Mouse (Mus musculus): ENCODE measurements around the gene E330009J07Rik. TPM values are rescaled to one million over a fixed set of nuclear protein-coding genes. Genes with fewer than 3 reads are reported as not detected.

Gene E330009J07Rik
- polyA plus RNA-seq, 1 experiment, result 14.7 TPM

- Histone ChIP-seq H3K36me3 (ENCODE audit: control insufficient read depth, insufficient read depth, low read length) (no peaks in the 10 kb centered on the region), H3K4me1 (replicated peaks; ENCODE audit: control insufficient read depth, insufficient read depth, low read length) (peaks cover 10% of the 10 kb centered on the region), H3K27me3 (ENCODE audit: control insufficient read depth, insufficient read depth, low read length) (no peaks in the 10 kb centered on the region), H3K27ac (ENCODE audit: control insufficient read depth, insufficient read depth, low read length) (no peak overlapping the region), H3K4me3 (ENCODE audit: control insufficient read depth, insufficient read depth, low read length) (no peak overlapping the region)
- TF ChIP-seq CTCF (IDR thresholded peaks at IDR 0.05; ENCODE audit: borderline replicate concordance, control insufficient read depth, extremely low read depth, insufficient read depth, low read length, poor library complexity) (no peak), POLR2A (IDR thresholded peaks at IDR 0.05; ENCODE audit: control insufficient read depth, extremely low read depth, insufficient read depth, low read length, poor library complexity) (no peak)
- peak; percentile 35 for DNase-seq
- 25% methylated on average over 12 of the region's 12 CpGs for WGBS
Observed at GRCm38 (mm10) chr6:40439731-40440130, 3.8 kb upstream of the E330009J07Rik start.

GRCm38 (mm10) chr6:40438936-40439335 lies 3.0 kb upstream of the E330009J07Rik start, which contains the start of gene Wee2:
Wee2 (plus strand) TSS chr6:40439088.
- WGBS, result 83% methylated on average over 5 of the region's 5 CpGs
- TF ChIP-seq CTCF (IDR thresholded peaks at IDR 0.05; ENCODE audit: borderline replicate concordance, control insufficient read depth, extremely low read depth, insufficient read depth, low read length, poor library complexity), result no peak
- no peak for TF ChIP-seq POLR2A (IDR thresholded peaks at IDR 0.05; ENCODE audit: control insufficient read depth, extremely low read depth, insufficient read depth, low read length, poor library complexity)

GRCm38 (mm10) chr6:40435151-40436046 lies 536 bp downstream of the E330009J07Rik start:
- Histone ChIP-seq H3K4me1 (replicated peaks; ENCODE audit: control insufficient read depth, insufficient read depth, low read length) (peaks cover 14% of the 10 kb centered on the region), H3K27ac (ENCODE audit: control insufficient read depth, insufficient read depth, low read length) (no peak overlapping the region), H3K27me3 (ENCODE audit: control insufficient read depth, insufficient read depth, low read length) (no peaks in the 10 kb centered on the region), H3K4me3 (ENCODE audit: control insufficient read depth, insufficient read depth, low read length) (peak overlapping the region; percentile 89), H3K36me3 (ENCODE audit: control insufficient read depth, insufficient read depth, low read length) (no peaks in the 10 kb centered on the region)
- no peak for TF ChIP-seq POLR2A (IDR thresholded peaks at IDR 0.05; ENCODE audit: control insufficient read depth, extremely low read depth, insufficient read depth, low read length, poor library complexity)
- TF ChIP-seq CTCF (IDR thresholded peaks at IDR 0.05; ENCODE audit: borderline replicate concordance, control insufficient read depth, extremely low read depth, insufficient read depth, low read length, poor library complexity), result 0 out of 2 replicates have a peak, but pooled peaks have one; percentile 27
- 1% methylated on average over 71 of the region's 72 CpGs for WGBS
- DNase-seq, result peak; percentile 75

More at GRCm38 (mm10) chr6:40438936-40439335, 3.0 kb upstream of the E330009J07Rik start, which contains the start of gene Wee2:
- Histone ChIP-seq H3K4me3 (ENCODE audit: control insufficient read depth, insufficient read depth, low read length) (no peak within 1 kb of the TSS), H3K27me3 (ENCODE audit: control insufficient read depth, insufficient read depth, low read length) (no peaks in the 10 kb centered on the region), H3K4me1 (replicated peaks; ENCODE audit: control insufficient read depth, insufficient read depth, low read length) (peaks cover 12% of the 10 kb centered on the region), H3K27ac (ENCODE audit: control insufficient read depth, insufficient read depth, low read length) (no peak within 1 kb of the TSS), H3K36me3 (ENCODE audit: control insufficient read depth, insufficient read depth, low read length) (no peaks in the 10 kb centered on the region)
- DNase-seq, result no peak

- WGBS, result 53% methylated on average over 7 of the region's 7 CpGs
- Histone ChIP-seq H3K27ac (ENCODE audit: control insufficient read depth, insufficient read depth, low read length) (no peak overlapping the region), H3K36me3 (ENCODE audit: control insufficient read depth, insufficient read depth, low read length) (no peaks in the 10 kb centered on the region), H3K27me3 (ENCODE audit: control insufficient read depth, insufficient read depth, low read length) (no peaks in the 10 kb centered on the region), H3K4me1 (replicated peaks; ENCODE audit: control insufficient read depth, insufficient read depth, low read length) (peaks cover 12% of the 10 kb centered on the region), H3K4me3 (ENCODE audit: control insufficient read depth, insufficient read depth, low read length) (peak overlapping the region; percentile 89)
- no peak for DNase-seq
- no peak for TF ChIP-seq POLR2A (IDR thresholded peaks at IDR 0.05; ENCODE audit: control insufficient read depth, extremely low read depth, insufficient read depth, low read length, poor library complexity)
- no peak for TF ChIP-seq CTCF (IDR thresholded peaks at IDR 0.05; ENCODE audit: borderline replicate concordance, control insufficient read depth, extremely low read depth, insufficient read depth, low read length, poor library complexity)
Observed at GRCm38 (mm10) chr6:40434697-40435096, 1.2 kb downstream of the E330009J07Rik start.

GRCm38 (mm10) chr6:40432346-40433275 lies 3.3 kb downstream of the E330009J07Rik start:
- WGBS, result 90% methylated on average over 17 of the region's 17 CpGs
- Histone ChIP-seq H3K4me1 (replicated peaks; ENCODE audit: control insufficient read depth, insufficient read depth, low read length) (peaks cover 12% of the 10 kb centered on the region), H3K4me3 (ENCODE audit: control insufficient read depth, insufficient read depth, low read length) (no peak overlapping the region), H3K36me3 (ENCODE audit: control insufficient read depth, insufficient read depth, low read length) (no peaks in the 10 kb centered on the region), H3K27me3 (ENCODE audit: control insufficient read depth, insufficient read depth, low read length) (no peaks in the 10 kb centered on the region), H3K27ac (ENCODE audit: control insufficient read depth, insufficient read depth, low read length) (no peak overlapping the region)
- TF ChIP-seq CTCF (IDR thresholded peaks at IDR 0.05; ENCODE audit: borderline replicate concordance, control insufficient read depth, extremely low read depth, insufficient read depth, low read length, poor library complexity), result no peak
- TF ChIP-seq POLR2A (IDR thresholded peaks at IDR 0.05; ENCODE audit: control insufficient read depth, extremely low read depth, insufficient read depth, low read length, poor library complexity), result no peak
- DNase-seq, result no peak

GRCm38 (mm10) chr6:40431812-40432211 lies 4.1 kb downstream of the E330009J07Rik start:
- H3K27ac ChIP-seq (ENCODE audit: control insufficient read depth, insufficient read depth, low read length), result no peak overlapping the region
- H3K4me1 ChIP-seq (replicated peaks; ENCODE audit: control insufficient read depth, insufficient read depth, low read length), result peaks cover 12% of the 10 kb centered on the region
- no peaks in the 10 kb centered on the region for H3K27me3 ChIP-seq (ENCODE audit: control insufficient read depth, insufficient read depth, low read length)
- DNase-seq, result no peak
- no peaks in the 10 kb centered on the region for H3K36me3 ChIP-seq (ENCODE audit: control insufficient read depth, insufficient read depth, low read length)
- TF ChIP-seq CTCF (IDR thresholded peaks at IDR 0.05; ENCODE audit: borderline replicate concordance, control insufficient read depth, extremely low read depth, insufficient read depth, low read length, poor library complexity) (no peak), POLR2A (IDR thresholded peaks at IDR 0.05; ENCODE audit: control insufficient read depth, extremely low read depth, insufficient read depth, low read length, poor library complexity) (no peak)
- no peak overlapping the region for H3K4me3 ChIP-seq (ENCODE audit: control insufficient read depth, insufficient read depth, low read length)
